Mouse (Mus musculus) spleen, adult 2 months (tissue): ENCODE measurements around the gene Rgcc. TPM values are rescaled to one million over a fixed set of nuclear protein-coding genes. Genes with fewer than 3 reads are reported as not detected.

Experiments
- DNase-seq, 2 experiments: peaks; one replicate each; pipeline versions ENCODE4 v3.0.0 to v3.0.0-alpha.2; 2012 to 2021; ENCODE audit warnings: low spot score in 2 of 2, low read depth in 1 of 2
- H3K27ac ChIP-seq: fragments of 200-500 bp; 2 replicates; pipeline ENCODE4 v1.5.1; 2012; ENCODE audit warnings: low read length, inconsistent platforms; ENCODE audit not compliant: insufficient read depth
- H3K27me3 ChIP-seq: fragments of 200-500 bp; 2 replicates; pipeline ENCODE4 v1.6.1; 2012; ENCODE audit warnings: mild to moderate bottlenecking, moderate library complexity, low read length, inconsistent platforms; ENCODE audit not compliant: control insufficient read depth, insufficient read depth
- H3K36me3 ChIP-seq: fragments of 200-500 bp; 2 replicates; pipeline ENCODE4 v1.6.1; 2012; ENCODE audit warnings: mild to moderate bottlenecking, low read length, inconsistent platforms; ENCODE audit not compliant: control insufficient read depth, insufficient read depth
- H3K4me1 ChIP-seq: fragments of 200-500 bp; 2 replicates; pipeline ENCODE4 v1.6.1; 2011; ENCODE audit warnings: inconsistent platforms; ENCODE audit not compliant: control insufficient read depth, insufficient read depth, insufficient read length
- H3K4me3 ChIP-seq: fragments of 200-500 bp; 2 replicates; pipeline ENCODE4 v1.5.1; 2011; ENCODE audit warnings: mild to moderate bottlenecking, inconsistent platforms; ENCODE audit not compliant: insufficient read depth, insufficient read length; ENCODE audit errors: extremely low read depth
- CTCF ChIP-seq: fragments of 200-500 bp; IDR thresholded peaks from 2 replicates; pipeline ENCODE4 v1.5.1; 2011; ENCODE audit warnings: mild to moderate bottlenecking, inconsistent platforms; ENCODE audit not compliant: insufficient read depth, insufficient read length, insufficient replicate concordance; ENCODE audit errors: extremely low read depth
- POLR2A ChIP-seq: fragments of 200-500 bp; IDR thresholded peaks from 2 replicates; pipeline ENCODE4 v1.6.1; 2011; ENCODE audit warnings: low read depth, low read length, inconsistent platforms
- WGBS: fragments of 180-500 bp; shearing (Covaris S2); methylation state at CpG from one replicate; pipeline ENCODE4 v1.1.7; 2018; 5-methylcytosine and 5-hydroxymethylcytosine counted together
- polyA plus RNA-seq: library from polyadenylated mRNA; depleted of rRNA; stranded (reverse); fragments of >200 nt; gene quantifications from 2 replicates; pipeline ENCODE4 v1.2.3, GENCODE M21; 2012

Rgcc gene
- polyA plus RNA-seq, 1 experiment, result 57.6 TPM

DNA sequence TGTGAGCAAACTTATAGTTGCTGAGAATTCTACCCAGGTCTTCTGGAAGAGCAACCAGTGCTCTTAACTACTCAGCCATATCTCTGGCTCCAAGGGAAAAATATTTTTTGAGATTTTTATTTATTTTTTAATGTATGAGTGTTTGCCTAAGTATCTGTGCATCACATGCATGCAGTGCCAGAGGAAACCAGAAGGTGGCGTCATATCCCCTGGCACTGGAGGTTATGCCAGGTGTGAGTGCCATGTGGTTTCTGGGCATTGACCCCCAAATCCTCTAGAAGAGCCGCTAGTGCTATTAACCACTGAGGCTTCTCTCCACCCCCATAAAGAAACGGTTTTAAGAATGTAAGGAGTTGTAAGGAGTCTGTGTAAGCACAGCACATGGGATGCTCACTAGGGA is 13.2 kb downstream of the Rgcc start:
- H3K27me3 ChIP-seq, result no peaks in the 10 kb centered on the region
- WGBS, result 33% methylated on average over 3 of the region's 3 CpGs
- no peak overlapping the region for H3K4me3 ChIP-seq
- no peak overlapping the region for H3K27ac ChIP-seq
- peak; percentile 50; the same call in 1 of the 2 replicates for TF ChIP-seq CTCF
- TF ChIP-seq POLR2A, result no peak
- DNase-seq, result peak in 1 of 2 experiments; percentile 38
- H3K36me3 ChIP-seq, result no peaks in the 10 kb centered on the region
- H3K4me1 ChIP-seq, result no peaks in the 10 kb centered on the region; the same call in 1 of the 2 replicates

DNA sequence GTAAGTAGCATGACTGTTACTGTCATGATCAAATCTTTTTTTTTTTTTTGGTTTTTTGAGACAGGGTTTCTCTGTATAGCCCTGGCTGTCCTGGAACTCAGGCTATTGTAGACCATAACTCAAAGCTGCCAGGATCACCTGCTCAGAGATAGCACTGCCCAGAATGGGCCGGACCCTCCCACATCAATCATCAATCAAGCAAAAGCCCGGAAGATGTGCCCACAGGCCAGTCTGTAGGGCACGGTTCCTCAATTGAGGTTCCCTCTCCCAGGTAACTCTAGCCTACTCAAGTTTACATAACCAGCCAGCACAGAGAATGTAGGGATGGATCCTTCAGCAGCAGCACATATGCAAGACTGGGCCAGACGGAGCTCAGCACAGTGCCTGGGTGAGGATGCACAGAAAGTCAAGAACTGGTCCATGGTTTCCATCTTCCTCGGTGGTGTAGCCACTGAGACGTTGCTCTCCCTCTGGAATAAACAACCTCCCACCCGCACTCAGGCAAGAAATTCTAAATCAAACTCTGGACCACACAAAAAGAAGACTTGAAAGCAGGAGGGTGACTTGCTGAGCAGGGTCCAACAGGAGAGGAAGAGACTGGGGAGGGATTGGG is 14.1 kb downstream of the Rgcc start:
- Histone ChIP-seq H3K36me3 (no peaks in the 10 kb centered on the region), H3K4me3 (no peak overlapping the region), H3K27ac (no peak overlapping the region), H3K4me1 (no peaks in the 10 kb centered on the region; the same call in 1 of the 2 replicates), H3K27me3 (no peaks in the 10 kb centered on the region)
- WGBS, result 83% methylated on average over 7 of the region's 7 CpGs
- DNase-seq, result no peak
- no peak for TF ChIP-seq POLR2A
- TF ChIP-seq CTCF, result no peak

DNA sequence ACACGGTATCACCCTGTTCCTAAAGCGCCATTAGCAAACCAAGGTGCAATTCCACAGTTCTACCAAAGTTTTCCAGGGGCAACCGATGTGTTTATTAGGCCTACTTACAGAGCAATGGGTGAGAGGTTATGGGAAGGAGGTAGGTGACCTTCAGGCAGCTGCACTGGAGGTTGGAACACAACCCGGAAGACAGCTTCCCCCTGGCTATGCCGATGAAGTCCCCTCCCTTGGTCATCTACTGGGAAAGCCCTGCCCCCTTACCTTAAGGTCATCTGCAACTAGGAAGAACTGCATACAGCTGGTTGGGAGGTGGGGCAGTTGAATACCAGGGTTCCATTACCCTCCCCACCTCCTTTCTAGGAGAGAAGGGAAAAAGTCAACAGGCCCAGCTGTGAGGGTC is 15.9 kb downstream of the Rgcc start:
- TF ChIP-seq POLR2A (no peak), CTCF (no peak)

DNA sequence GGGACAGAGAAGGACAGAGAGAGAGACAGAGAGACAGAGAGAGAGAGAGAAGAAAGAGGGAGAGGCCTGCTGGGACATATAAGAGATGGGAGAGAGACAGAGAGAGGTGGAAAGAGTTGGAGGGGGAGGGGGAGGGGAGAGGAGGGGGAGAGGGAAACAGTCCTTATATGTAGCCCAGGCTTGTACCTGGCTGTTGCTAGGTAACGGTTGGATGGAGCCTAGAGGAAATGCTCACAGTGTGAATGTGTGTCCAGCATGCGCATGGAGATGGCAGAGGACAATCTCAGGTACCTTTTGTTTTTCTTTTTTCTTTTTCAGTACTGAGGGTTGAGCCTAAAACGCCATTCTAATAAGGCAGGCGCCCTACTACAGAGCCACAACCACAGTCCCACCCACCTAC is 16.8 kb downstream of the Rgcc start:
- no peaks in the 10 kb centered on the region for H3K36me3 ChIP-seq
- WGBS, result 75% methylated on average over 4 of the region's 4 CpGs
- no peak overlapping the region for H3K27ac ChIP-seq
- no peak for DNase-seq
- no peak overlapping the region for H3K4me3 ChIP-seq
- H3K27me3 ChIP-seq, result no peaks in the 10 kb centered on the region
- TF ChIP-seq CTCF, result no peak
- TF ChIP-seq POLR2A, result no peak
- peaks cover 3% of the 10 kb centered on the region; the same call in 1 of the 2 replicates for H3K4me1 ChIP-seq

More for the DNA sequence above, 15.9 kb downstream of the Rgcc start:
- H3K36me3 ChIP-seq, result no peaks in the 10 kb centered on the region
- H3K4me3 ChIP-seq, result no peak overlapping the region
- H3K4me1 ChIP-seq, result no peaks in the 10 kb centered on the region; the same call in 1 of the 2 replicates
- no peak overlapping the region for H3K27ac ChIP-seq
- H3K27me3 ChIP-seq, result no peaks in the 10 kb centered on the region
- 93% methylated on average over 5 of the region's 5 CpGs for WGBS
- no peak for DNase-seq

DNA sequence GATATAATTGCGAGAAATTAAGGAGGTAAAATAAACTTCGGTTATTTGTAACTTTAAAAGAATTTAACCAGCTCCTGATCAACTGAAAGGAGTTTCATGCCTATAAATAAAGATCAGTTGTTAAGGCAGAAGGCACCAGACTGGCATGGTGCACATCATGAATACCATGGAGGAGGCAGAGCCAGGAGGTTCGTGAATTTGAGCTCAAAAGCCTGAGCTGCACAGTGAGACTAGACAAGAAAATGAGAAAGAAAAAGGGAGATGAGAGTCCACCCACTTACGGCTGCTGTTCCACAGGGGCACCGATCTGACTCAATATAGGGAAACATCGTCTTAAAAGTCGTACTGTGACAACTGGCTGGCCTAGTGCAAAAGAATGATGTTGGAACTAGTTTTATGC is 17.5 kb downstream of the Rgcc start:
- Histone ChIP-seq H3K27me3 (no peaks in the 10 kb centered on the region), H3K36me3 (no peaks in the 10 kb centered on the region), H3K4me1 (peaks cover 3% of the 10 kb centered on the region; the same call in 1 of the 2 replicates), H3K27ac (no peak overlapping the region), H3K4me3 (no peak overlapping the region)
- DNase-seq, result no peak
- 92% methylated on average over 7 of the region's 7 CpGs for WGBS
- no peak for TF ChIP-seq CTCF
- TF ChIP-seq POLR2A, result no peak

DNA sequence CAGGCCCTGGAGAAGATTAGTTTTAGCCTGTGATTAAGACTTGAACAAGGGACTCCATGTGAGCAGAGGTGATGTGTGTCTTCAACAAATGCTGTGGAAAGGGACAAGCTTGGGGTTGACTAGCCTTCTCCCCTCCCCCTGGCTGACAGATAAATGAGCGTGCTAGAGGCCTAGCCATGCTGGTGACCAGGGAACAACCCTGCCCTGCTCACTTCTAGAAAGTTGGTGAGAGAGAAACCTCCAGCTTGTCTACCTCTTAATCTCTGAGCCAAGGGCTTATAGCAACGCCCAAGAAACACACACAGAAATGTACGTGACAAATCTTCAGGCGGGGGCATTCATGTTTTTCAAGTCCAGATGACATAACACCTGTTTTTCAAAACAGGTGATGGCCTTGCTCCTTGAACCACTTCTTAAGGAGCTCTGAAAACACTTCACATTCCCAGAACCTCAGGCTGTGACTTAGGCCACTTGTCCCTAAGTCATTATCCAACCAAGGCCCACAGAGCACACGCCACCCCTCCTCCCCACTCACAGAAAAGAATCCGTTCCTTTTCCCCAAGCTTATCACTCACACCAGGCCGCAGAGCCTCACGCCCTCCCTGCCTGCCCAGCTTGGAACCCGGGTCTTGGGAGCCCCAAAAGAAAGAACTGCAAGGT is 19.4 kb downstream of the Rgcc start:
- H3K27me3 ChIP-seq, result no peaks in the 10 kb centered on the region
- no peak overlapping the region for H3K27ac ChIP-seq
- peaks cover 3% of the 10 kb centered on the region; the same call in 1 of the 2 replicates for H3K4me1 ChIP-seq
- whole genome bisulfite sequencing, result 87% methylated on average over 9 of the region's 9 CpGs
- no peak for TF ChIP-seq POLR2A
- no peak for TF ChIP-seq CTCF
- no peak overlapping the region for H3K4me3 ChIP-seq
- DNase-seq, result no peak
- H3K36me3 ChIP-seq, result no peaks in the 10 kb centered on the region

DNA sequence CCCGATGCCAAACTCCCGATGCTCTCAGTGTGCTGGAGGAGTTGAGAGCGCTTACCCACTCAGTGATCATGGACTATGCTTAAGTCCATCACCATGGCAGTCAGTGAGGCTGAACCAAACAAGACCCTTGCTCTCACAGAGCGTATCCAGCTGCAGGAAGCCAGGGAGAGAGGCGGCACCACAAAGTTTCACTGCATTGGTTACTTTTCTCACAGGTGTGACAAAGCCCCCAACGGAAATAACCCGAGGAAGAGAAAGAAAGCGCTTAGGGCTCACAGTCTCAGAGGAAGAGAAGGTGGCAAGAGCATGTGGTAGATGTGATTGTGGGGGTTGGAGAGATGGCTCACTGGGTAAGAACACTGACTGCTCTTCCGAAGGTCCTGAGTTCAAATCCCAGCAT is 21.0 kb downstream of the Rgcc start:
- Histone ChIP-seq H3K27ac (peak overlapping the region; percentile 61; the same call in 1 of the 2 replicates), H3K27me3 (no peaks in the 10 kb centered on the region), H3K4me3 (no peak overlapping the region), H3K36me3 (no peaks in the 10 kb centered on the region), H3K4me1 (peaks cover 3% of the 10 kb centered on the region; the same call in 1 of the 2 replicates)
- DNase-seq, result no peak
- WGBS, result 24% methylated on average over 9 of the region's 9 CpGs
- TF ChIP-seq CTCF (no peak), POLR2A (no peak)
